Mouse (Mus musculus) forebrain, embryonic 16.5 days (tissue): ENCODE data around the gene Frs2. TPM values are rescaled to one million over a fixed set of nuclear protein-coding genes. Genes with fewer than 3 reads are reported as not detected.

Source experiments
- ATAC-seq: fragments of 200-750 bp; cut with Nextera tagmentation; 2 replicates; pipeline ENCODE4 v1.8.0; 2017; ENCODE audit warnings: mild to moderate bottlenecking, moderate library complexity
- H3K27ac ChIP-seq: fragments of 300-500 bp; sonication (generic); 2 replicates; pipeline ENCODE4 v1.5.1; 2014; ENCODE audit warnings: low read length, control low read depth
- H3K27me3 ChIP-seq: fragments of 300-500 bp; sonication (generic); replicated peaks from 2 replicates; pipeline ENCODE4 v1.6.1; 2014; ENCODE audit warnings: low read length; ENCODE audit not compliant: control insufficient read depth, insufficient read depth
- H3K36me3 ChIP-seq: fragments of 300-500 bp; sonication (generic); 2 replicates; pipeline ENCODE4 v1.6.1; 2014; ENCODE audit not compliant: control insufficient read depth, insufficient read depth
- H3K4me1 ChIP-seq: fragments of 300-500 bp; sonication (generic); replicated peaks from 2 replicates; pipeline ENCODE4 v1.6.1; 2014; ENCODE audit warnings: low read length; ENCODE audit not compliant: control insufficient read depth, insufficient read depth
- H3K4me2 ChIP-seq: fragments of 300-500 bp; sonication (generic); 2 replicates; pipeline ENCODE4 v1.6.1; 2014; ENCODE audit warnings: mild to moderate bottlenecking, low read length, control low read depth
- H3K4me3 ChIP-seq: fragments of 300-500 bp; sonication (generic); replicated peaks from 2 replicates; pipeline ENCODE4 v1.5.1; 2014; ENCODE audit warnings: mild to moderate bottlenecking, low read length, control low read depth
- H3K9ac ChIP-seq: fragments of 300-500 bp; sonication (generic); replicated peaks from 2 replicates; pipeline ENCODE4 v1.6.1; 2014; ENCODE audit warnings: low read depth, low read length, control low read depth
- H3K9me3 ChIP-seq: fragments of 300-500 bp; sonication (generic); 2 replicates; pipeline ENCODE4 v1.6.1; 2016; ENCODE audit warnings: low read length; ENCODE audit not compliant: control insufficient read depth
- WGBS: fragments of 180-500 bp; shearing (Covaris S2); extraction: QIAGEN DNeasy Blood & Tissue Kit; methylation state at CpG from one replicate; pipeline ENCODE4 v1.1.7; 2014; 5-methylcytosine and 5-hydroxymethylcytosine counted together
- polyA plus RNA-seq: library from polyadenylated mRNA; unstranded; fragments of >200 nt; fragmentation: Nextera tagmentation; extraction: Ambion mirVana; gene quantifications from 2 replicates; pipeline ENCODE4 v1.2.1, GENCODE M21; 2015

Gene Frs2
- polyA plus RNA-seq, 1 experiment from 2014 or later = 20.7 TPM

DNA sequence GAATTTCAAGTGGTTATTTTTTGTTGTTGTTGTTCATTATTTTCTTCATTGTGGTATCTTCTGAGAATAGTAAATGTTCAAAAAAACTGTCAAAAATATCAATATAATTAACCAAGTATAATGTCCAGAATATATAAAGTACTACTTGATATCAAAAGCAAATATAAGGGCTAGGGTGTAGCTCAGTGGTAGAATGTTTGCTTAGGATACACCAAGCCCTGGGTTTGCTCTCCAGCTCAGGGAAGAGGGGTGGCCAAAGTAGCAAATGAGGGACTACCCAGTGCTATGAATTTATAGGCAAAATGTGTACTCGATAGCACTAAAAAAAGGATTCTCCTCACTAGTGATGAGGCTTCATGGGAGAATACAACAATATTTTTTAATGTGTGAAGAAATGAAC lies 24.8 kb upstream of the Frs2 start:
- Histone ChIP-seq H3K4me3 (no peak overlapping the region), H3K4me1 (no peaks in the 10 kb centered on the region), H3K4me2 (no peak overlapping the region), H3K36me3 (no peaks in the 10 kb centered on the region), H3K27me3 (no peaks in the 10 kb centered on the region), H3K9ac (no peak overlapping the region), H3K9me3 (no peaks in the 10 kb centered on the region), H3K27ac (no peak overlapping the region)
- WGBS = 100% methylated on average over 1 of the region's 1 CpGs
- no peak for ATAC-seq

DNA sequence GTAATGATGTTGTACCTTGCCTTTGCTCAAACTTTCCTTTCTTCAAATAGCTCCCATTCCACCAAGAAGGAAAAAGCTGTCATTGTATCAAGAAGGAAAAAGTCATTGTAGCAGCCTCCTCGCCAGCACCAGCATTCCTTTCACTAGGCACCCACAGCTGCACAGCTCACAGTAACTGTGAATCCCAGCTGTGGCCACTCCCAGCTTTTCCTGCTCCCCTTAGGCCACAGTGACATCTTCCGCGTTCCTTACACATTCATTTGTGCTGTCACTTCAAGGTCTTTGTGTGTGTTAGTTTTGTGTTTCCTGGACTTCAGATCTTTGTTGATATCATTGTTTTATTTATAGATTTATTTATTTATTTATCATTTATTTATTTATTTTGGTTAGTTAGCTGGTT lies 23.7 kb upstream of the Frs2 start:
- no peak overlapping the region for H3K4me2 ChIP-seq
- H3K4me3 ChIP-seq = no peak overlapping the region
- no peak for ATAC-seq
- 52% methylated on average over 3 of the region's 3 CpGs for WGBS
- H3K9ac ChIP-seq = no peak overlapping the region
- no peaks in the 10 kb centered on the region for H3K9me3 ChIP-seq
- no peak overlapping the region for H3K27ac ChIP-seq
- H3K27me3 ChIP-seq = no peaks in the 10 kb centered on the region
- no peaks in the 10 kb centered on the region for H3K36me3 ChIP-seq
- no peaks in the 10 kb centered on the region for H3K4me1 ChIP-seq

DNA sequence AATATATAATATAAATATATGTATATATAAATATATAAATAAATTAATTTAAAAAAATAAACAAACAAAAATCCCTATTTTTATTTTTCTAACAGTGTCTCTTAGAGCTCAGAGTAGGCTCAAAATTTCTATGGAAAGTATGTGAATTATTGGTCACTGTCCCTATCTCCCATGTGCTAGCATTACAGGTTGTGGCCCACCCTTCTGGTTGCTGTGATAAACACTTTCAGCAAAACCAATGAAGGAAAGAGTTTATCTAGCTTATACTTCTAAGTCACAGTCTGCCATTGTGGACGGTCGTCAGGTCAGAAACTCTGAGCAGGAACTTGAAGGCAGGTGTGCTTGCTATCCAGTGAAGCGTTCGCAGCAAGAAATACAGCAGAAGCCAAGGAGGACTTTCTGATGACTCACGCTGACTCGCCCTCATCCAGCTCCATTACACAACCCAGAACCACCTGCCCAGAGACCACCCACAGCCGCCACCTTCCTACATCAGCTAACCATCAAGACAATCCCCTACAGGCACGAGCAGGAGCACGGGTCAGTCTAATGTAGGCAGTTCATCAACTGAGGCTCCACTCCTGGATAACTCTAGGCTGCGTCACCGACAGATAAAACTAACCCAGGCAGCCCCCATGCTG lies 18.6 kb upstream of the Frs2 start:
- no peaks in the 10 kb centered on the region for H3K4me1 ChIP-seq
- no peak overlapping the region for H3K4me3 ChIP-seq
- no peak overlapping the region for H3K27ac ChIP-seq
- no peak for ATAC-seq
- H3K36me3 ChIP-seq = no peaks in the 10 kb centered on the region
- no peak overlapping the region for H3K4me2 ChIP-seq
- H3K9ac ChIP-seq = no peak overlapping the region
- WGBS = 90% methylated on average over 11 of the region's 11 CpGs
- H3K9me3 ChIP-seq = no peaks in the 10 kb centered on the region
- H3K27me3 ChIP-seq = no peaks in the 10 kb centered on the region

DNA sequence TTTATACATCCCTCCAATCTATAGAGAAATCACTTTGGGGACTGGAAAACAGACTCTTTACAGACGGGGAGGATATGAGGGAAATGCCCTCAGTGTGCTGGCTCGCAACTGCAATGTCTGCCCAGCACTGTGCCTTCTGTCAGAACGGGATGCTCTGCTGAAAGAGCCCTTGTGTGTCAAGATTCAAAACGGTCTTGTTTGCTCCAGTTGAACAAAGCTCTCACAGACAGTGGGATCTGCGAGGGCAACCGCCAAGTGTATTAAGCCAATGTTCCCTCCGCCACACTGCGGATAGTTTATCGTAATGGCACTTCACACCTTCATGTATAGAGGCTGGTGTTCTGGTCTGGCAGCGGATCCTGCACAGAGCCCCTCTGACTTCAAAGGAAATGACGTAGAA lies 14.3 kb upstream of the Frs2 start:
- Histone ChIP-seq H3K27ac (no peak overlapping the region), H3K4me2 (no peak overlapping the region), H3K4me1 (no peaks in the 10 kb centered on the region), H3K36me3 (no peaks in the 10 kb centered on the region), H3K4me3 (no peak overlapping the region), H3K9ac (no peak overlapping the region), H3K9me3 (no peaks in the 10 kb centered on the region), H3K27me3 (no peaks in the 10 kb centered on the region)
- WGBS = 68% methylated on average over 11 of the region's 11 CpGs
- no peak for ATAC-seq

DNA sequence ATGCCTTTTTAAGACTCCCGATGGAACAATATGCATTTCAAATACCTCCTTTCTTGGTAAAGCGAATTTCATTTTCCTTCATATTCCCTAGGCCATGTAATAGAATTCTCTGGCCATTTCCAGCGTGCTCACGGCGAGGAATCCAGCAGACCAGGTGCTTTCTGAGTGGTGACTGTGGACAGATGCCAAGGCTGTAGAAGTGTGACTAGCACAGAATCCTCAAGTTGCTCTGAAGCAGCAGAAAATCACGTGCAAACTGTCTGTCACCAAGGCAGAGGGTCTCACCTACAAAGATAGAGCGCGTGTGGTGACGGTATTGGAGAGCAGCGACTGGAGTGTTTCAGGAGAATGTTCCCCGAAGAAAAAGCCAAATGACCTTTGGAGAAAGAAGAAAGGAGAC lies 11.8 kb upstream of the Frs2 start:
- no peak overlapping the region for H3K9ac ChIP-seq
- no peaks in the 10 kb centered on the region for H3K9me3 ChIP-seq
- WGBS = 83% methylated on average over 11 of the region's 11 CpGs
- no peak overlapping the region for H3K4me2 ChIP-seq
- H3K36me3 ChIP-seq = no peaks in the 10 kb centered on the region
- H3K4me1 ChIP-seq = no peaks in the 10 kb centered on the region
- H3K27ac ChIP-seq = no peak overlapping the region
- no peaks in the 10 kb centered on the region for H3K27me3 ChIP-seq
- no peak overlapping the region for H3K4me3 ChIP-seq
- no peak for ATAC-seq

DNA sequence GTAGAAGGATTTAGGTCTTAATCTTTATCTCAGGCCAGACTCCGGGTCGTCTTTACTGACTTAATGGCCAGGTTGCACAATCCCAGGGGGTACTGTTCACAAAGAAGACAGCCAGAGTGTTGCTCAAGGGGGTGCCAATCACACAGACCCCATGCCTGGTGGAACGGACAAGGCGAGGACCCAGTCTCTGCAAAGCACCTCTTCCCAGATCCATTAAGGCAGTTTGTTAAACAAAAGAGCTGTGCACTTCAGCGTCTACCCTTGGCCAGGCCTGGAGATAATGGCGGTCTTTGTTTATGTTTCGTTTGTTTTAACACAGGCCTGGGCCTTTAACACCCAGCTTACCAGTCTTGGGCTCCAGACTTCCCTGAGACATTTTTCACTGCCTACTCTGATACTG lies 3.9 kb upstream of the Frs2 start:
- Histone ChIP-seq H3K4me1 (peaks cover 17% of the 10 kb centered on the region), H3K4me2 (no peak overlapping the region), H3K9me3 (no peaks in the 10 kb centered on the region), H3K36me3 (no peaks in the 10 kb centered on the region), H3K27me3 (peaks cover 5% of the 10 kb centered on the region), H3K9ac (no peak overlapping the region), H3K4me3 (no peak overlapping the region), H3K27ac (no peak overlapping the region)
- 8% methylated on average over 7 of the region's 7 CpGs for WGBS
- ATAC-seq = no peak

DNA sequence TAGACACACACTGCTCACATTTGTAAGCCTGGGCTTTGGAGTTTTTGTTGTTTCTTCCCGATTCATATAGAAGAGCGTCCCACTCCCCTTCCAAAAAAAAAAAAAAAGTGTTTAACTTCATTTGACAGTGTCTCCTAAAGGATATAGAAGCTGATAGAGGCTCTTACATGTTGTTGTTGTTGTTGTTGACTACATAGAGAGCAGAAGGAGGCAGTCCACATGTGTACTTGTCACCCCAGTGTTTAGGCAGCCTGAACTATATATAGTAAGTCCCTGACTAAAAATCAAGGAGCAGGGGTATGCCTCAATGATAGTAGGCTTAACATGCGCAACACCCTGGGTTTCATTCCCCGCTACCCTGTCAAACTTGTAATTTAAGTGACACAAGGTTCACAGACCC lies 3.3 kb upstream of the Frs2 start:
- no peaks in the 10 kb centered on the region for H3K9me3 ChIP-seq
- no peak overlapping the region for H3K27ac ChIP-seq
- peaks cover 18% of the 10 kb centered on the region for H3K4me1 ChIP-seq
- no peak overlapping the region for H3K4me2 ChIP-seq
- H3K9ac ChIP-seq = no peak overlapping the region
- 54% methylated on average over 4 of the region's 4 CpGs for WGBS
- H3K36me3 ChIP-seq = no peaks in the 10 kb centered on the region
- ATAC-seq = no peak
- H3K4me3 ChIP-seq = no peak overlapping the region
- peaks cover 5% of the 10 kb centered on the region for H3K27me3 ChIP-seq

DNA sequence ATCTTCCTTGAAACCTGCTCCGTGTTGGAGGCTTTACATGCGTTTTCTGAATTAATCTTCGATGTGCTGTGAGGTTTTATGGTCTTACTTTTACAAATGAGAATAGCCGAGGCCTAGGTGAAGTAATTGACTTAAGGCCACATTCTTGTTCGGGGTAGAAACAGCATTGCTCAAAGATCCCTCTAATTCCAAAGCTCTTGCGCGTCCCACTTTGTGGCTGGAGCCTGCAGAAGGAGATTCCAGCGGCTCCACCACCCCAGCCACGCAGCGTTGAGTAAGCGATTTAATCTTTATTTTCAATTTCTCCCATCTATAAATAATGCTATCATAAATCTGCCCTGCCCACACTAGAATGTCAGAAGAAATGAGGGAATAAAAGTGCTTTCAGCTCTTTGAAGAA lies 2.9 kb upstream of the Frs2 start:
- Histone ChIP-seq H3K27ac (no peak overlapping the region), H3K9ac (no peak overlapping the region), H3K27me3 (peaks cover 5% of the 10 kb centered on the region), H3K4me3 (no peak overlapping the region), H3K36me3 (no peaks in the 10 kb centered on the region), H3K4me1 (peaks cover 22% of the 10 kb centered on the region), H3K9me3 (no peaks in the 10 kb centered on the region), H3K4me2 (no peak overlapping the region)
- WGBS = 15% methylated on average over 11 of the region's 11 CpGs
- no peak for ATAC-seq

DNA sequence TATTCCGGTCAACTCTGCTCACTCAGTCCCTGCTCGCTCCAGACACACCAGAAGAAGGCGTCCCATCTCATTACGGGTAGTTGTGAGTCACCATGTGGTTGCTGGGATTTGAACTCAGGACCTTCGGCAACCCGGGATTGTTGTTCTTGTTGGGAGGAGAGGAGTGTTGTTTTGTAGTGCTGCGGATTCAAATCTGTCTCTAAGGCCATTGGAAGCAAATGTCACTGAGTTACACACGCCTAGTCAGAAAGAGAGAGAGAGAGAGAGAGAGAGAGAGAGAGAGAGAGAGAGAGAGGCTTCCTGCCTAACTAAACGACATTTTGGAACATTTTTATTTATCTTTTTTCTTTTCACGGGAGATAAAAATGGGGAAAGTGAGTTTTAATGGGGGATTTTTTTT lies 2.4 kb upstream of the Frs2 start:
- Histone ChIP-seq H3K36me3 (no peaks in the 10 kb centered on the region), H3K27ac (no peak overlapping the region), H3K4me1 (peaks cover 22% of the 10 kb centered on the region), H3K27me3 (peaks cover 5% of the 10 kb centered on the region), H3K4me3 (no peak overlapping the region), H3K9ac (no peak overlapping the region), H3K9me3 (no peaks in the 10 kb centered on the region), H3K4me2 (no peak overlapping the region)
- ATAC-seq = no peak
- WGBS = 22% methylated on average over 10 of the region's 10 CpGs
